Mouse (Mus musculus): Measurements from ENCODE around the gene 9930111J21Rik2. TPM values are rescaled to one million over a fixed set of nuclear protein-coding genes. Genes with fewer than 3 reads are reported as not detected.
A peak's percentile ranks its signal among the peaks of the same experiment; 100 is the strongest.
"Not testable (repeated sequence)": the region's sequence is repeated elsewhere in the genome, so short reads cannot be mapped to it uniquely, and the experiment has no call there.

The 9930111J21Rik2 gene
- total RNA-seq, 1 experiment from 2014 or later, result 24.8 TPM

- not testable (repeated sequence) for ATAC-seq (replicated peaks; ENCODE audit: low read depth, poor library complexity, severe bottlenecking)
Measured at GRCm38 (mm10) chr11:48980052-48980451, 71.0 kb downstream of the 9930111J21Rik2 start.

GRCm38 (mm10) chr11:48979251-48979650 is 71.8 kb downstream of the 9930111J21Rik2 start, which contains the start of gene 9930111J21Rik1:
9930111J21Rik1 (minus strand) TSS chr11:48979398.
- ATAC-seq (replicated peaks; ENCODE audit: low read depth, poor library complexity, severe bottlenecking), result peak; percentile 55

GRCm38 (mm10) chr11:48978240-48978939 is 72.7 kb downstream of the 9930111J21Rik2 start, which contains the start of gene Olfr56:
Olfr56 (plus strand) TSS chr11:48978889.
- peak; percentile 81 for ATAC-seq (replicated peaks; ENCODE audit: low read depth, poor library complexity, severe bottlenecking)

GRCm38 (mm10) chr11:48974686-48975085 is 76.4 kb downstream of the 9930111J21Rik2 start:
- ATAC-seq (replicated peaks; ENCODE audit: low read depth, poor library complexity, severe bottlenecking), result not testable (repeated sequence)

Other genes starting within 250 kb of the 9930111J21Rik2 start
- 50.2 and 70.9 TPM in 2 replicates for gene Trim41, start 233.9 kb downstream of the 9930111J21Rik2 start, total RNA-seq (2017)
- 0.19 and 0.78 TPM in 2 replicates for gene Trim7, start 225.1 kb downstream of the 9930111J21Rik2 start, total RNA-seq (2017)
- 48.6 and 64.4 TPM in 2 replicates for gene Gm12184, start 224.6 kb downstream of the 9930111J21Rik2 start, total RNA-seq (2017)
- 49.1 and 58.2 TPM in 2 replicates for gene Irgm1, start 179.6 kb downstream of the 9930111J21Rik2 start, total RNA-seq (2017)
- 0.59 and 1.5 TPM in 2 replicates for gene Gm5431, start 149.0 kb downstream of the 9930111J21Rik2 start, total RNA-seq (2017)
- 60.6 and 73.1 TPM in 2 replicates for gene Psme2b, start 105.1 kb downstream of the 9930111J21Rik2 start, total RNA-seq (2017)
- gene Olfr56, start 72.4 kb downstream of the 9930111J21Rik2 start, total RNA-seq (2017), result 3.0 and 4.1 TPM in 2 replicates
- gene 9930111J21Rik1, start 71.8 kb downstream of the 9930111J21Rik2 start, total RNA-seq (2017), result 6.5 and 15.8 TPM in 2 replicates
- 1.2 and 6.7 TPM in 2 replicates for gene Gm12185, start 59.0 kb downstream of the 9930111J21Rik2 start, total RNA-seq (2017)
- gene Tgtp1, start 57.1 kb downstream of the 9930111J21Rik2 start, total RNA-seq (2017), result 11.0 and 21.7 TPM in 2 replicates
- 190 and 320 TPM in 2 replicates for gene Tgtp2, start 13.0 kb upstream of the 9930111J21Rik2 start, total RNA-seq (2017)
- 58.3 and 68.1 TPM in 2 replicates for gene Ifi47, start 25.3 kb upstream of the 9930111J21Rik2 start, total RNA-seq (2017)
- not detected in 2 replicates for gene Olfr1396, start 63.6 kb upstream of the 9930111J21Rik2 start, total RNA-seq (2017)
- not detected in 2 replicates for gene Olfr1395, start 91.0 kb upstream of the 9930111J21Rik2 start, total RNA-seq (2017)
- not detected in 2 replicates for gene Olfr1394, start 103.1 kb upstream of the 9930111J21Rik2 start, total RNA-seq (2017)
- gene Btnl9, start 135.9 kb upstream of the 9930111J21Rik2 start, total RNA-seq (2017), result 11.1 and 13.6 TPM in 2 replicates
- 149 and 168 TPM in 2 replicates for gene Zfp62, start 152.1 kb upstream of the 9930111J21Rik2 start, total RNA-seq (2017)
- 54.5 and 81.2 TPM in 2 replicates for gene Mgat1, start 192.9 kb upstream of the 9930111J21Rik2 start, total RNA-seq (2017)
- gene Olfr1393, start 227.1 kb upstream of the 9930111J21Rik2 start, total RNA-seq (2017), result not detected in 2 replicates
- gene Olfr1392, start 234.0 kb upstream of the 9930111J21Rik2 start, total RNA-seq (2017), result not detected in 2 replicates

Data from common myeloid progenitor, adult 5-6 weeks (primary cell).